Mouse (Mus musculus): ENCODE data around the gene Sfn. TPM values are rescaled to one million over a fixed set of nuclear protein-coding genes. Genes with fewer than 3 reads are reported as not detected.

Sfn gene
- total and polyA plus RNA-seq, 3 experiments: 1.0 to 2.0 (median 1.1) TPM

- peak overlapping the region in 1 of 3 experiments; percentile 1 for H3K4me3 ChIP-seq (replicated peaks in 1 of 3; ENCODE audit: low read depth in 2 of 3, low read length in 2 of 3, poor library complexity in 1 of 3)
- H3K36me3 ChIP-seq (replicated peaks in 1 of 2; ENCODE audit: control insufficient read depth in 1 of 2, insufficient read depth in 1 of 2, low read length in 1 of 2): peaks cover 28 to 85% of the 10 kb centered on the region in 2 experiments
- no peaks in the 10 kb centered on the region for H3K27me3 ChIP-seq (replicated peaks)
- H3K9me3 ChIP-seq (replicated peaks; ENCODE audit: low read length): peaks cover 19% of the 10 kb centered on the region
- no peak overlapping the region for H3K4me2 ChIP-seq (ENCODE audit: insufficient read depth, low read depth, poor library complexity, severe bottlenecking)
- H3K79me2 ChIP-seq (replicated peaks; ENCODE audit: control insufficient read depth, extremely low read depth, insufficient read depth, poor library complexity, severe bottlenecking): no peaks in the 10 kb centered on the region
- in situ Hi-C loops (cut with MboI; ENCODE audit: low pct_ligation_motif_present, low pct_unique_long_range_greater_than_20kb, low sequenced_read_pairs) (no loop called here), dilution Hi-C loops (cut with MboI; ENCODE audit: extremely low pct_ligation_motif_present, extremely low pct_unique_long_range_greater_than_20kb, low sequenced_read_pairs) (no loop called here)
- TF ChIP-seq ETS1 (conservative IDR thresholded peaks at IDR 0.05; ENCODE audit: low read depth, low read length) (peak; percentile 38), KAT2A (IDR thresholded peaks at IDR 0.05; ENCODE audit: insufficient replicate concordance, low read length) (0 out of 2 replicates have a peak, but pooled peaks have one; percentile 45), SMC3 (IDR thresholded peaks at IDR 0.05; ENCODE audit: low read depth, low read length) (no peak)
- no peak overlapping the region for H3K9ac ChIP-seq (ENCODE audit: insufficient read depth, low read depth)
- H3K4me1 ChIP-seq (ENCODE audit: control insufficient read depth in 1 of 2, insufficient read depth in 2 of 2): peaks cover 27 to 53% of the 10 kb centered on the region in 2 experiments
- H3K27ac ChIP-seq (ENCODE audit: insufficient read depth, low read depth): peak overlapping the region; percentile 39; the same call in 1 of the 2 replicates
- DNase-seq (ENCODE audit: extremely low read depth): no peak
Measured at GRCm38 (mm10) chr4:133614274-133614761, 12.3 kb upstream of the Sfn start.

GRCm38 (mm10) chr4:133613867-133614266, 11.9 kb upstream of the Sfn start:
- H3K4me3 ChIP-seq (replicated peaks in 1 of 3; ENCODE audit: low read depth in 2 of 3, low read length in 2 of 3, poor library complexity in 1 of 3): no peak overlapping the region
- no peaks in the 10 kb centered on the region for H3K27me3 ChIP-seq (replicated peaks)
- peaks cover 19% of the 10 kb centered on the region for H3K9me3 ChIP-seq (replicated peaks; ENCODE audit: low read length)
- DNase-seq (ENCODE audit: extremely low read depth): no peak
- TF ChIP-seq PAX5 (IDR thresholded peaks at IDR 0.05; ENCODE audit: low read length) (no peak), UBTF (IDR thresholded peaks at IDR 0.05; ENCODE audit: low read depth, low read length) (no peak), ZC3H11A (IDR thresholded peaks at IDR 0.05; ENCODE audit: low read depth, low read length) (no peak), MEF2A (IDR thresholded peaks at IDR 0.05; ENCODE audit: borderline replicate concordance, low read depth, low read length) (no peak), POLR2A (IDR thresholded peaks at IDR 0.05; ENCODE audit: low read depth, low read length) (no peak), MXI1 (IDR thresholded peaks at IDR 0.05; ENCODE audit: low read depth, low read length) (no peak), EP300 (IDR thresholded peaks at IDR 0.05; ENCODE audit: low read length) (no peak), POLR2AphosphoS2 (IDR thresholded peaks at IDR 0.05; ENCODE audit: low read depth, low read length) (no peak), MAZ (IDR thresholded peaks at IDR 0.05; ENCODE audit: low read depth, low read length) (no peak), MAX (IDR thresholded peaks at IDR 0.05; ENCODE audit: low read length) (no peak), JUN (IDR thresholded peaks at IDR 0.05; ENCODE audit: insufficient read depth, low read depth, low read length) (no peak), RAD21 (IDR thresholded peaks at IDR 0.05; ENCODE audit: low read depth, low read length) (no peak), ZMIZ1 (IDR thresholded peaks at IDR 0.05; ENCODE audit: low read depth, low read length) (no peak), ZNF384 (IDR thresholded peaks at IDR 0.05; ENCODE audit: low read depth, low read length) (no peak), HCFC1 (IDR thresholded peaks at IDR 0.05; ENCODE audit: low read depth, low read length) (no peak)
- in situ Hi-C loops (cut with MboI; ENCODE audit: low pct_ligation_motif_present, low pct_unique_long_range_greater_than_20kb, low sequenced_read_pairs) (no loop called here), dilution Hi-C loops (cut with MboI; ENCODE audit: extremely low pct_ligation_motif_present, extremely low pct_unique_long_range_greater_than_20kb, low sequenced_read_pairs) (no loop called here)
- no peaks in the 10 kb centered on the region for H3K79me2 ChIP-seq (replicated peaks; ENCODE audit: control insufficient read depth, extremely low read depth, insufficient read depth, poor library complexity, severe bottlenecking)
- H3K4me1 ChIP-seq (ENCODE audit: control insufficient read depth in 1 of 2, insufficient read depth in 2 of 2): peaks cover 27 to 53% of the 10 kb centered on the region in 2 experiments
- H3K9ac ChIP-seq (ENCODE audit: insufficient read depth, low read depth): no peak overlapping the region
- H3K27ac ChIP-seq (ENCODE audit: insufficient read depth, low read depth): peak overlapping the region; percentile 39; the same call in 1 of the 2 replicates
- no peak overlapping the region for H3K4me2 ChIP-seq (ENCODE audit: insufficient read depth, low read depth, poor library complexity, severe bottlenecking)
- peaks cover 28 to 87% of the 10 kb centered on the region in 2 experiments for H3K36me3 ChIP-seq (replicated peaks in 1 of 2; ENCODE audit: control insufficient read depth in 1 of 2, insufficient read depth in 1 of 2, low read length in 1 of 2)

All from CH12.LX (cell line).